Mouse (Mus musculus): ENCODE data around the gene Tigit. TPM values are rescaled to one million over a fixed set of nuclear protein-coding genes. Genes with fewer than 3 reads are reported as not detected.

The Tigit gene
- not detected in 2 replicates for polyA plus RNA-seq (2015; fragmentation: Nextera tagmentation; extraction: Ambion mirVana)

DNA sequence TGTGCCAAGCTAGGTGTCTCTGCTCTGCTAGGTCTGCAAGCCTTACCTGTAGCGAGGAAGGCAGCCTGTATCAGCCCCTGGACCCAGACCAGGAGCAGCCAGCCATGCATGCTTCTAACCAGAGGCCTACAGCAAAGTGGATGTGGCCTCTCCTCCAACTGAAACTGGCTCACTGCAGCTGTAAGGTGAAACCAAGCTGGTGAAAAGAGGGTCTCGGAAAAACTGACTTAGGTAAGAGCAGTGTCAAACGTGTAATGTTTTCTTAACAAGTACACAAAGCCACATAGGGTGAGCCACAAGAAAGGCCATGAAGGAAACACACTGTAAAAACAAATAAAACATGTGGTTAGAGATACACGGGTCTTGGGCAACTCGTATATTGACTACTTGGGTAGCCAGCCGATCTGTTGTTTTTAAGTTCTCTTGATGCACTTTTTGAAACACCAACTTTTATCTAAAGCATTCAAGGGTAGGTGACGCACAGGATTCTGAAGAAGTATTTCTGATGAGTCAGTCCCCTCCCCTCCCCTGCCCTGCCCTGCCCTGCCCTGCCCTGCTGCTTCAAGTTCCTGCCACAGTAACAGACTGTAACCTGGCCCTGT, at the start of gene Tigit:
Tigit (minus strand) TSS at position 169 of the 602 bp plus-strand sequence.
- 85% methylated on average over 7 of the region's 7 CpGs for WGBS

DNA sequence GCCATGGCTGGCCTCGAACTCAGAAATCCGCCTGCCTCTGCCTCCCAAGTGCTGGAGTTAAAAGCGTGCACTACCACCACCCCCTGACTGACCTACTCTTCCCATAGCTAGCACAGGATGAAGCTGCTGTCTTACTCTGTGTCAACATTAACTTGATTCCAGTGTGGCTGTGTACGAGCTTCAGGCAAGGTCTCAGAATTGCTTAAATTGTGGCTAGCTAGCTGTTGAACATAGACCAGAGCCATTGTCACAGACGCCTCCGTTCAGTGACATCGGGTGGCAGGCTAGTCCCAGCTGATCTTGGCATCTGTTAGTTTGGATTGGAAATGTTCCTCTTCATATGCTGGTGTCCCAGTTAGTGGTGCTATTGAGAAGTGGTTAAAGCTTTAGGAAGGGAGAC, 47.4 kb upstream of the Tigit start:
- peaks cover 6% of the 10 kb centered on the region; the same call in 1 of the 2 replicates for H3K4me1 ChIP-seq (ENCODE audit: control insufficient read depth, insufficient read depth, low read depth, low read length)
- H3K4me2 ChIP-seq (ENCODE audit: low read length), result no peak overlapping the region
- no peaks in the 10 kb centered on the region for H3K27me3 ChIP-seq (replicated peaks; ENCODE audit: control insufficient read depth, insufficient read depth, low read length)
- 95% methylated on average over 7 of the region's 7 CpGs for WGBS
- no peak for ATAC-seq
- H3K9me3 ChIP-seq (ENCODE audit: control insufficient read depth, low read length), result no peaks in the 10 kb centered on the region
- H3K27ac ChIP-seq (ENCODE audit: low read depth, low read length), result no peak overlapping the region
- no peaks in the 10 kb centered on the region for H3K36me3 ChIP-seq (ENCODE audit: control insufficient read depth, insufficient read depth, low read length)
- H3K4me3 ChIP-seq (ENCODE audit: low read length), result no peak overlapping the region
- no peak overlapping the region for H3K9ac ChIP-seq (ENCODE audit: low read depth, low read length)

More for the DNA sequence above, at the start of gene Tigit:
- no peak within 1 kb of the TSS for H3K4me3 ChIP-seq (ENCODE audit: low read length)
- no peaks in the 10 kb centered on the region for H3K4me1 ChIP-seq (ENCODE audit: control insufficient read depth, insufficient read depth, low read depth, low read length)
- no peak within 1 kb of the TSS for H3K27ac ChIP-seq (ENCODE audit: low read depth, low read length)
- ATAC-seq, result no peak
- no peak within 1 kb of the TSS for H3K9ac ChIP-seq (ENCODE audit: low read depth, low read length)
- H3K4me2 ChIP-seq (ENCODE audit: low read length), result no peak within 1 kb of the TSS
- H3K27me3 ChIP-seq (replicated peaks; ENCODE audit: control insufficient read depth, insufficient read depth, low read length), result no peaks in the 10 kb centered on the region
- H3K36me3 ChIP-seq (ENCODE audit: control insufficient read depth, insufficient read depth, low read length), result no peaks in the 10 kb centered on the region
- H3K9me3 ChIP-seq (ENCODE audit: control insufficient read depth, low read length), result no peaks in the 10 kb centered on the region

DNA sequence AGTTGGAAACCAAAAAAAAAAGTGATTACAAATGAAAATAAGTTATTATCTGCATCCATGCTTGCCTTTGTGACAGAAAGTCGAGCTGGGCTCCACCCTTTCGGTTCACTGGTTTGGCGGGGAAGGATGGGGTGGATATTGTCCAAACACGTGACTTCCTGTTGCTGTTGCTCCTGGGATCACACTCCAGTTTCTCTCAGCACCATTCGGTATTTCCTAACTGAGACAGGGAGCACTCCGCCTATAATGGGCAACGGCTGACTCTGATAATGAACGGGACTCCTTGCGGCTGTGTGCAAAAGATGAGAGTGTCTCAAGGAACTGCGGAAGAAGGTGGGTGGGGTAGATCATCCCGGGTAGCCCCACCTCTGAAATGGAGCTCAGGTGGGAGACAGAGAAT, 46.7 kb upstream of the Tigit start:
- Histone ChIP-seq H3K4me1 (ENCODE audit: control insufficient read depth, insufficient read depth, low read depth, low read length) (peaks cover 6% of the 10 kb centered on the region; the same call in 1 of the 2 replicates), H3K9me3 (ENCODE audit: control insufficient read depth, low read length) (no peaks in the 10 kb centered on the region), H3K9ac (ENCODE audit: low read depth, low read length) (no peak overlapping the region), H3K4me2 (ENCODE audit: low read length) (no peak overlapping the region), H3K4me3 (ENCODE audit: low read length) (no peak overlapping the region), H3K27ac (ENCODE audit: low read depth, low read length) (no peak overlapping the region), H3K27me3 (replicated peaks; ENCODE audit: control insufficient read depth, insufficient read depth, low read length) (no peaks in the 10 kb centered on the region), H3K36me3 (ENCODE audit: control insufficient read depth, insufficient read depth, low read length) (no peaks in the 10 kb centered on the region)
- ATAC-seq, result no peak
- 86% methylated on average over 11 of the region's 11 CpGs for WGBS

DNA sequence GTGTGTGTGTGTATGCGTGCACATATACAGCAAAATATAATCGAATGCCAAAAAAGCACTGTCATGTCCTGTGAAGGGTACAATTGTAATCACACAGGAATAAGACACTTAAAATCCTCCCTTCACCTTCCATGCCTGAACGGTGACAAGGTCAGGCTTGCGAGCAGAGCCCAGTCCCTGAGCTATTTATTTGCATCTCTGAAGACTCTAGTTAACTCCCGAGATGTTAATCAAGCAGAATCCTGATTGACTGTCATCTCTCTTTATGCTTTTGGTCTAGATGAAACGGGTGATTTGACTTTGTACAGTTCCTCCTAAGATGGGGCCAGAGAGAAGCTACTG, 46.2 kb upstream of the Tigit start:
- Histone ChIP-seq H3K4me2 (ENCODE audit: low read length) (peak overlapping the region; percentile 47; the same call in 1 of the 2 replicates), H3K9ac (ENCODE audit: low read depth, low read length) (no peak overlapping the region), H3K4me3 (ENCODE audit: low read length) (no peak overlapping the region), H3K27ac (ENCODE audit: low read depth, low read length) (no peak overlapping the region), H3K9me3 (ENCODE audit: control insufficient read depth, low read length) (no peaks in the 10 kb centered on the region), H3K4me1 (ENCODE audit: control insufficient read depth, insufficient read depth, low read depth, low read length) (peaks cover 6% of the 10 kb centered on the region; the same call in 1 of the 2 replicates), H3K36me3 (ENCODE audit: control insufficient read depth, insufficient read depth, low read length) (no peaks in the 10 kb centered on the region), H3K27me3 (replicated peaks; ENCODE audit: control insufficient read depth, insufficient read depth, low read length) (no peaks in the 10 kb centered on the region)
- WGBS, result 36% methylated on average over 6 of the region's 6 CpGs
- no peak; the same call in 1 of the 2 replicates for ATAC-seq

DNA sequence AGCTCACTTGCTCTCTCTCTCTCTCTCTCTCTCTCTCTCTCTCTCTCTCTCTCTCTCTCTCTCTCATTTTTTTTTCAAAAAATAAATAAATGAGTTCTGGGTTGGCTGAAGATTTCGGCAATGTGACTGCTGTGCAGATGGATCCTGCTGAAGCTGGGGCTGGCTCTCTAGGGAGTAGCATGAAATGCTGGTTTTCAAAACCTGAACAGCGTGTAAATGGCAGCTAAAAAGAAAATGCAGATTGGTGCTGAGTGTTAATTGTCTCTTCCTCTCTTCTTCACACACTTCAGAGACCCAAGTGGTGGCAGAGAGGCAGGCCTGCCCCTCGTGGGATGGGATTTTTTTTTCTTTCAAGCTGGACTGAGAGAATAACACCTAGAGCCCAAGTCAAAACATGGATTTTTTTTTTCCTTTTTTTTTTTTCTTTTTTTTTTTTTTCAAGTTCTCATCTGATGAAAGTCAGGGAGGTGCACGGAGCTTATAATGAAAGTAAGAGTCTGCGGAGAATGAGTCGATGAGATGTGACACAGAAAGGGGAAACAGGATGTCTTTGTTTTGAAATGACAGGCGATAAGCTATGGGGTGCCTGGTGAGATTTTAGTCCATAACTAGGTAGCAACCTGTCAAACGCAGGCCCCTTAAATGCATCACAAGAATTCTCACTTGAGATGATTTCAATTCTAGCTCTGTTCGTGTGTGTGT, 45.6 kb upstream of the Tigit start:
- Histone ChIP-seq H3K27me3 (replicated peaks; ENCODE audit: control insufficient read depth, insufficient read depth, low read length) (no peaks in the 10 kb centered on the region), H3K36me3 (ENCODE audit: control insufficient read depth, insufficient read depth, low read length) (no peaks in the 10 kb centered on the region), H3K27ac (ENCODE audit: low read depth, low read length) (peak overlapping the region; percentile 68), H3K4me1 (ENCODE audit: control insufficient read depth, insufficient read depth, low read depth, low read length) (peaks cover 6% of the 10 kb centered on the region; the same call in 1 of the 2 replicates), H3K9ac (ENCODE audit: low read depth, low read length) (no peak overlapping the region), H3K9me3 (ENCODE audit: control insufficient read depth, low read length) (no peaks in the 10 kb centered on the region), H3K4me2 (ENCODE audit: low read length) (peak overlapping the region; percentile 47), H3K4me3 (ENCODE audit: low read length) (no peak overlapping the region)
- 21% methylated on average over 9 of the region's 9 CpGs for WGBS
- ATAC-seq, result peak; percentile 75

GRCm38 (mm10) chr16:43709062-43709413, 45.1 kb upstream of the Tigit start:
- ATAC-seq, result peak; percentile 81
- no peaks in the 10 kb centered on the region for H3K9me3 ChIP-seq (ENCODE audit: control insufficient read depth, low read length)
- H3K4me2 ChIP-seq (ENCODE audit: low read length), result peak overlapping the region; percentile 47
- peak overlapping the region; percentile 15; the same call in 1 of the 2 replicates for H3K9ac ChIP-seq (ENCODE audit: low read depth, low read length)
- peak overlapping the region; percentile 68 for H3K27ac ChIP-seq (ENCODE audit: low read depth, low read length)
- peaks cover 6% of the 10 kb centered on the region; the same call in 1 of the 2 replicates for H3K4me1 ChIP-seq (ENCODE audit: control insufficient read depth, insufficient read depth, low read depth, low read length)
- no peaks in the 10 kb centered on the region for H3K36me3 ChIP-seq (ENCODE audit: control insufficient read depth, insufficient read depth, low read length)
- H3K27me3 ChIP-seq (replicated peaks; ENCODE audit: control insufficient read depth, insufficient read depth, low read length), result no peaks in the 10 kb centered on the region
- peak overlapping the region; percentile 14 for H3K4me3 ChIP-seq (ENCODE audit: low read length)
- 35% methylated on average over 15 of the region's 15 CpGs for WGBS

GRCm38 (mm10) chr16:43708335-43709061, 44.6 kb upstream of the Tigit start:
- Histone ChIP-seq H3K36me3 (ENCODE audit: control insufficient read depth, insufficient read depth, low read length) (no peaks in the 10 kb centered on the region), H3K9me3 (ENCODE audit: control insufficient read depth, low read length) (no peaks in the 10 kb centered on the region), H3K27ac (ENCODE audit: low read depth, low read length) (peak overlapping the region; percentile 68), H3K9ac (ENCODE audit: low read depth, low read length) (peak overlapping the region; percentile 15; the same call in 1 of the 2 replicates), H3K4me3 (ENCODE audit: low read length) (peak overlapping the region; percentile 14), H3K4me1 (ENCODE audit: control insufficient read depth, insufficient read depth, low read depth, low read length) (peaks cover 6% of the 10 kb centered on the region; the same call in 1 of the 2 replicates), H3K4me2 (ENCODE audit: low read length) (peak overlapping the region; percentile 47), H3K27me3 (replicated peaks; ENCODE audit: control insufficient read depth, insufficient read depth, low read length) (no peaks in the 10 kb centered on the region)
- 48% methylated on average over 13 of the region's 13 CpGs for WGBS
- ATAC-seq, result peak; percentile 50

DNA sequence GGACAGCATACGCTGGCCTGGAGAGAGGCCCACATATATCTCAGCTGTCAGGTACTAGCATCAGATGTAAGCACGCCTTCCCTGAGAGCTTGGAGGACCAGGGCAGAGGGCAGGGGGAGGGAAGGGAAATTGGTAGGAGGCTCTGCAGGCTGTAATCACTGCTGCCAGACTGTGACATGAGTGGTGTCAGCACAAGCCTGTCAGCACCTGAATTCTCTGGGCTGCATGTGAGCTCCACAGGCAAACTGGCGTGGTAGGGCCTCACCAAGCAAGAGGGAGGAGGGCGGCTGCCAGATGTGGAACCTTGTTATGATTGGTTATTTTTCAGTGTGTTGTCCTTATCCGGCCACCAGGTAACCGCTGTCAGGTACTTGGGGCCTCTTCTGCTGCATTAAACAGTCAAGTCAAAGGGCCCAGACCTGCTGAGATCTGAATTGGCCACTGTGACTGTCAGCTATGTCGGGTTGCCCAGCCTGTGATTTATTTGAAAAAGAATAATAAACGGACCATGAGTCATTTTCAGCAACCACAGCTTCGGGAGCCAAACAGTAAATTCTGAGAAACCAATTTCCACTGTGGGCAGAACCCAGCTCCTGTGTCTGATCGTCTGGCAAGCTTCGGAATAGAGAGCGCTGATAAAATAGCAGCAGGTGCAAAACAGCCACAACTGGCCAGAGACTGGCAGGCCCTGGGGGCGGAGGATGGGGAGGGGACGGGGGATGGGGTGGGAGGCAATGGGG, 38.0 kb upstream of the Tigit start:
- H3K4me3 ChIP-seq (ENCODE audit: low read length), result no peak overlapping the region
- H3K4me1 ChIP-seq (ENCODE audit: control insufficient read depth, insufficient read depth, low read depth, low read length), result no peaks in the 10 kb centered on the region
- H3K27ac ChIP-seq (ENCODE audit: low read depth, low read length), result no peak overlapping the region
- 59% methylated on average over 14 of the region's 14 CpGs for WGBS
- H3K4me2 ChIP-seq (ENCODE audit: low read length), result no peak overlapping the region
- H3K9ac ChIP-seq (ENCODE audit: low read depth, low read length), result no peak overlapping the region
- H3K9me3 ChIP-seq (ENCODE audit: control insufficient read depth, low read length), result no peaks in the 10 kb centered on the region
- no peaks in the 10 kb centered on the region for H3K36me3 ChIP-seq (ENCODE audit: control insufficient read depth, insufficient read depth, low read length)
- peak; percentile 42; the same call in 1 of the 2 replicates for ATAC-seq
- H3K27me3 ChIP-seq (replicated peaks; ENCODE audit: control insufficient read depth, insufficient read depth, low read length), result no peaks in the 10 kb centered on the region
